Mouse (Mus musculus) megakaryocyte progenitor cell, adult 5-6 weeks (primary cell): Measurements from ENCODE around the gene Lnpk. TPM values are rescaled to one million over a fixed set of nuclear protein-coding genes. Genes with fewer than 3 reads are reported as not detected.

Experiments
- ATAC-seq: replicated peaks from 2 replicates; pipeline ENCODE4 v1.8.0; 2016; ENCODE audit warnings: mild to moderate bottlenecking, moderate TSS enrichment, inconsistent platforms; ENCODE audit not compliant: poor library complexity
- total RNA-seq, 2 experiments: library from RNA; stranded (forward) in 1 of 2; stranded (reverse) in 1 of 2; fragments of 157-497, 149-512 nt in 1 of 2; fragments of 200-1000 nt in 1 of 2; gene quantifications; 2 replicates each; pipeline versions ENCODE4 v1.2.3 to v1.2.4; 2015 to 2017

Gene Lnpk
- total RNA-seq (2015) = 30.8 and 34.9 TPM in 2 replicates
- total RNA-seq (2017) = 42.6 and 42.8 TPM in 2 replicates

- ATAC-seq = peak; percentile 94
Measured at GRCm38 (mm10) chr2:74578843-74579489, at the start of gene Lnpk. Lnpk (minus strand) TSS chr2:74579435.

DNA sequence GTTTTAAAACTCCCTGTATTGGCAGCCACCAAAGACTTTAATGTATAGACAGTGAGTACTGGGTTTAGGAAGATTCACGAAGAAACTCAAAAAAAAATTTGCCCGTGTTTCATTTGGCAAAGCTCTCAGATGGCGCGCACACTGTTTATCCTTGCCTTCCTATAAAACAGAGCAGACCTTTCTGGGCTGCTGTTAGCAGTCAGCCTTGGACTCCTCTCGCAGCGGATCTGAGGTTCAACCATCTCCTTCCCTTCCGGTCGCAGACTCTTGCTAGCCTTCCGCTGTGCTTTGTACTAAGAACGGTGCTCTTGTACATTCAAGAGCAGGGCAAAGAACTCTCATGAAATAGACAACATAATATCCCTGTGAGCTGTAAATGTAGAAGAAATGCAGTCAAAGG lies 41.1 kb upstream of the Lnpk start:
- no peak for ATAC-seq

DNA sequence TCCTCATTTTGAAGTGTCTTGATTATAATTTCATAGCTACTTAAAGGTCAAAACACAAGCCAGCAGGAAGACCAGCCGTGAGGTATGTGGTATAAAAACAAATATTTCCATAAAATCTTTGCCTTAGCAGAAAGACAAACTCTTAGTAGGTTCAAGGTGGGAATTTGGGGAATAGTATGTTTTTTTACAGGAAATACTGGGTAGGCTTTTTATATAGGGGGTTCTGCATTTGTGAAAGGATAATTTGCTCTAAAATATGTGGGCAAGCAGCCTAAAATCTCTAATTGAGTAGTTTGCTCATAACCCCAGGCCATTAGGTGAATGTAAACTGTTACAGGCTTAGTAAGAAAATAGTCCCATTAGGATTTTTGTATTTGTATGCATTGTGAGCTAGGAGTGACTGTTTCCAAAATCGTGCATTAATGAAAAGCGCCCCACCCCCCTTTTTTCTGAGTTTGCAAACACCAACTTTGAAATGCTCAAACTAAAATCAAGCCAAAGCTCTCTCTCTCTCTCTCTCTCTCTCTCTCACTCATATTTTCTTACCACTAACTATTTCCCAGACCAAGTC lies 40.5 kb upstream of the Lnpk start:
- ATAC-seq = no peak

GRCm38 (mm10) chr2:74617706-74618105 lies 38.5 kb upstream of the Lnpk start:
- no peak for ATAC-seq

DNA sequence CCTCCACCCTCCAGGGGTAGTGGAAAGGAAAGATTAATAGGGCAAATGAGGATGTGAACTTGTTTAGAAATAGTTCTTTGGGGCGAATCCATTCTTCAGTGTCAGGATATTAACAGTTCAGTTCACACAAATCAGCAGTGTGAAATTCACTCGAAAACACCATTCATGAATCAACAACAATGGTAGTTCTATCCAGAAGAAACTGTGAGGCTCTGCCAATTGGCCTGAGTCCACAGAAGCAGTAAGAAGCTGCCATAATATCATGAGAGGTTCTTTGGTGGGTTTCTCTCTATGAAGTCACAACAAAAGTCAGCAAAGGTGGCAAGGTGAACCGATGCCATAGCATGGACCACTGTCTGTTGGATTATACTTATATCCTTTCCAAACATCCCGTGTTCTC lies 32.2 kb upstream of the Lnpk start:
- ATAC-seq = no peak

DNA sequence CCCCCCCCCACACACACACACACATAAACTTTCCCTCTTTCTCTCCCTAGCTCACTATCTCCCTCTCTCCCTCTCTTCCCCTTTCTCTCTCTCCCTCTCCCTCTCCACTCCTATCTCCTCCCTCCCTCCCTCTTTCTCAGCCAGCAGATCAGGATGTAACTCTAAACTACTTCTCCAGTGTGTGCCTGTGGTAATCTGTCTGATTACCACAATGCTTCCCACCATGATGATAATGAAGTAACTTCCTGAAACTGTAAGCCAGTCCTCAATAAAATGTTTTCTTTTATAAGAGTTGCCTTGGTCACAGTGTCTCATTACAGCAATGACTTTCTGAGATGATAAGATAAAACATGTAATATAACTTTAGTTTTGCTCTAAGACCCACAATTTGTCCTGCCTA lies 30.1 kb upstream of the Lnpk start:
- ATAC-seq = peak; percentile 94

DNA sequence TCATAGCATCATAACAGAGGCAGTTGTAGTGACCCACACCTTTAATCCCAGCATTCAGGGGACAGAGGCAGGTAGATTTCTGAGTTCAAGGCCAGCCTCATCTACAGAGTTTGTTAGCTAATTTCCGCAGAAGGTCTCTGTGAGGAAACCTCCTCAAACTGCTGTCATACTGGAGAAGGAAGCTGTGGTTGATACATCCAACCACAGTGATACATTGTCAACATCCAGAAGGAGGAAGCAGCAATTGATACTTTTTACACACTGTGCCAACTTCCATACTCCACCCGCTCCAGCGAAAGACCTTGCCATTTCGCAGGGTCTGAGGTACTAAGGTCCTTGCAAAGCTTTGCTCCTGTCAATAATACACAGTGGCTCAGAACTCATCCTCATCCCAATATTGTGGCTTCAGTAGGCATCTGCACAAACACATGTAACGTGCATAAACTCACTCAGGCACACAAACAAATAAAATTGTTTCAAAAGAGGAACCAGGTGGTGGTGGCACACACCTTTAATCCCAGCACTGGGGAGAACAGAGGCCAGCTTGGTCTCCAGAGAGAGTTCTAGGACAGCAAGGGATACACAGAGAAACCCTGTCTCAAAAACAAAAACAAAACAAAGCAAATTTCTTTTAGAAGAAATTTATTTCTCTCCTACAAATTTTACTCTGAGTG lies 27.0 kb upstream of the Lnpk start:
- ATAC-seq = peak; percentile 96

- no peak for ATAC-seq
Measured at GRCm38 (mm10) chr2:74604011-74604410, 24.8 kb upstream of the Lnpk start.

DNA sequence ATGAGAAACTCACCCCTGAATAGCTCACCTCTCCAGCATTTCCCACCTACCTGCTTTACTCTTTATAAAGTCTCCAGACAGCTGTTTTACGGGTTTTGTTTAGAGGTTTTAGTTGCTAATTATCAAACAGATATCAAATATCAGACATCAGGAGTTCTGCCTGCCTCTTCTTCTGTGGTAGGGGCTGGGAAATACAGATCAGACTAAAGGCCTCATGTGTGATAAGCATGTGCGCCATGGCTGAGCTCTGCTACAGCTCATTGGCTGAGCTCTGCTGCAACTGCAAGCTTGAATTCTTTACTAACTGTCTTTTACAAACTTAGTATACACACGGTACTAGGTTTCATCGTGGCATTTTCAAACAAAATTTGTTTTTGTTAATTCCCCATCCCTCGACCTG lies 23.2 kb upstream of the Lnpk start:
- no peak for ATAC-seq

DNA sequence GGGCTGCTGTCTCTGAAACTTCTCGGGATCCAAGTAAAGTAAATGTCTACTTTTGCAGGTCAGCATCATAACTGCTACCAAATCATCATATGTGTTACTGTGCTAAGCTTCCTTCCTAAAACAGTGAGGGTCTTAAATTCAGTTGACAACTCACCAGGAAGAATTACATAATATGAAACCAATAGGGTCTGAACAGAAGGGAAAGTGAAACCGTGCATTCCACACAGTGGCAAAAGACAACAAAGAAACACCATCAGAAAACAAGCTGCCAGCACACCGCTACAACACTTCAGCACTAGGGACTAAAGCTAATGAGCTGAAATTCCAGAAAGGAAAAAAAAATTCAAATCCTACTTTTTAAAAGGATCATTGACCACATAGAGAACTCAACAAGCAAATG lies 17.9 kb upstream of the Lnpk start:
- peak; percentile 58 for ATAC-seq

- ATAC-seq = no peak
Measured at GRCm38 (mm10) chr2:74596094-74596493, 16.9 kb upstream of the Lnpk start.

- ATAC-seq = peak; percentile 53
Measured at GRCm38 (mm10) chr2:74578146-74578842, 941 bp downstream of the Lnpk start.

DNA sequence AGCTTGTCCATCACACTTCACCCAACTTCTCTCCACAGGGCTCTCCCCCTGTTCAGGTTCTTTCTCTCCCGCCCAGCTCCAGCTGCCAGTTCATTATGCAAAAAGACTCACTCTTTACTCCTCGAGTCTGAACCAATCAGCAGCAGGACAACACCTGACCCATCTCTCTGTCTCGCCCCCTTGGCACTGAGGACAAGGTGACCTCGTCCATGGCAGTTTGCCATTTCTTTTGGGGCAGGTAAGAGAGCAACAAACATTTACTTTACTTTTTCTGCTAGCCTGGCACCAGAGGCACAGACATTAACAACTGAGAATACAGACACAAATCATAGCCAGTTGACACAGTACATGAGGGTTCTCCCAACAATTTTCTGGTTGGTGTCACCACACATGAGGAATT lies 8.8 kb downstream of the Lnpk start:
- ATAC-seq = no peak

DNA sequence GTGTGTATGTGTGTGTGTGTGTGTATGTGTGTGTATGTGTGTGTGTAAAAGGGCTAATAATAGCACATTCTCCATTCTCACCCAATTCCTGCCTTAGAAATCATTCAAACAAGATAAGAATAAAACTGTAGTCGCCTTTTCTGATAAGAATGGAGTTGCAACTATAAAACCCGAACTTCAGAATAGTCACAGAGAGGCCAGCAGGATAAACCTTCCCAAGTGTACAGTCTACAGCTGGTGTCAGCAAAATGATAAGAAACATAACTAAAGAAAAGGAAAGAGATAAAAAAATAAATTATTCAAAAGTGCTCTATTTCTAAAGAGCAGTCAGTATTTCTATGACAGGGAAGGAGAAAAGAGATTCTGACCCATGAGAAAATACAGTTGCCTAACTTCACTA lies 19.4 kb downstream of the Lnpk start:
- ATAC-seq = peak; percentile 31; the same call in 1 of the 2 replicates

- ATAC-seq = no peak
Measured at GRCm38 (mm10) chr2:74559092-74559491, 20.1 kb downstream of the Lnpk start.

GRCm38 (mm10) chr2:74557451-74557850 lies 21.8 kb downstream of the Lnpk start:
- ATAC-seq = no peak

- ATAC-seq = no peak
Measured at GRCm38 (mm10) chr2:74551929-74552328, 27.3 kb downstream of the Lnpk start.

DNA sequence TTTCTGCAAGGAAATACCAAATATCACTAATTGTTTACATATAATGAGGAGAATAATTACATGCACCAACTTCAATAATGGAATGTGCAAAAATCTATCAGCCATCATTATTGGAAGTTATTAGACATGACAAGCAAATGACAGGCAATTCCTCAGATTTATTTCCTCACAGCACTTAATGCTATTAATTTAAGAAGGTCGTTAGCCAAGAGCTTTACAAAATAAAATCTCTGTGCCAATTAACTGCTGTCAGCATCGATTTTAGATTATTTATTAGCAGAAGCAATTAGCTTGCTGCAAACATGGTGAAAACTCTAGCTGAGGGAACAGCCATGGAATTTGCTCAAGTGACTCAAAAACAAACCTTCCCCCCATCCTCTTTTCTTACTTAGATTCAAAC lies 30.9 kb downstream of the Lnpk start:
- no peak for ATAC-seq

- no peak for ATAC-seq
Measured at GRCm38 (mm10) chr2:74508302-74508701, 70.9 kb downstream of the Lnpk start.

DNA sequence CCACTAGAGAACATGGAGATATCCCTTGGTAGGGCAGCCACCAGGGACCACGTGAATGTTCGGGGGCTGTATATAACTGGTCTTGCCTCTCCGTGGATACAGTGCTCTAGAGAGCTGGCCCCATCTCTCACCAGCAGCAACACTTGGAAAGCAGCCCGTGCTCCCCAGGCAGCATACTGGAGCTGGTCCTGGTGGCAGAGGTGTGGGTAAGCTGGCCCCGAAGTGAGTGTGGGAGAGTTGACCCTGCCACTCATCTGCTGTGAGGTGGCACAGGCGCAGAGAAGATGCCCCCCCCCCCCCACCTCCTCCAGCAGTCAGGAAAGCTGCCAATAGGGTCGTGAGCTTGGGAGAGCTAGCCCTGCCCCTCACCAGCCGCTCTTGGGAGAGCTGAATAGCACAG lies 72.8 kb downstream of the Lnpk start:
- ATAC-seq = no peak

DNA sequence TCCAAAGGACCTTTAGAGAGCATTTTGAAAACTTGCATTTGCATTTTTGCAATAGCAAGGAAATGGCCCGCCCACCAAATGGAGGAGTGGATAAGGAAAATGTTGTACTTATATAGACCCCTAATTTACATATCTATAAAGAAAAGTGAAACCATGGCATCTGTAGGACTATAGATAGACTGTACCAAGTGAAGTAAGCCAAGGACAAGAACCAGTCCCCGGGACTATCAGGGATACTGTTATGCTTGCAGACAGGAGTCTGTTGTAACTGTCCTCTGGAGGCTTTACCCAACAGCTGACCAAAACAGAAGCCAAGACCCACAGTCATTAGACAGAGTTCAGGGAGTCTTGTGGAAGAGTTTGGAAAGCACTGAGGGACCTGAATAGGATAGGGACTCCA lies 78.9 kb downstream of the Lnpk start:
- no peak for ATAC-seq

DNA sequence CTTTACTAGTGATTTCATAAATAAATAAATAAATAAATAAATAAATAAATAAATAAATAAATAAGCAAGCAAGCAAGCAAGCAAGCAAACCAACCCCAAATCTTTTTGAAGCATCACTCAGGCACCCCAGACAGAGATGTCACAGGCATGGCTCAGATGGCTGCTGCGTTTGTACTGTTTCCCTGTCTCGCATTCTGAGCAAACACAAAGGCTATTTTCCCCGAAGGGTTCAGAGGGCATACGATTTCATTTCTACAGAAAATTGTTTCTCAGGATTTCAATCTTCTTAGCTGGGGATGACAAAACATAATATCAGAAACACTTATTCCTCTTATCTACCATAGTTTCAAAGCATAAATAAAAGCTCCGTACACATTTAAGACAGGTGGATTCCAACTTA lies 81.4 kb downstream of the Lnpk start:
- no peak for ATAC-seq
